ENCODE assay signal across 7 mouse cellular contexts in genomic region chr14:24826471-24827337, GRCm38 (mm10).
DNase-seq lines count a peak whose midpoint lies in the region; ATAC-seq and TF ChIP-seq lines count a peak whose summit lies in the region.

No protein-coding gene starts in this region.

- no peak for DNase-seq in stomach, postnatal 0 days (ENCODE audit: low spot score)
- DNase-seq in spleen, postnatal 10 days (ENCODE audit: low spot score in 2 of 2): no peak
- DNase-seq in c-Kit-positive CD71-positive TER-119-positive erythroid progenitor cells, embryonic 14.5 days (ENCODE audit: low spot score): no peak

- no peaks in the 10 kb centered on the region for H3K36me3 ChIP-seq in stomach, embryonic 14.5 days (ENCODE audit: control insufficient read depth, insufficient read depth, low read length)
- no peaks in the 10 kb centered on the region for H3K36me3 ChIP-seq in stomach, postnatal 0 days (ENCODE audit: control insufficient read depth, insufficient read depth, low read length)
- H3K36me3 ChIP-seq in forebrain, embryonic 16.5 days (ENCODE audit: control insufficient read depth, insufficient read depth): no peaks in the 10 kb centered on the region
- no peaks in the 10 kb centered on the region for H3K36me3 ChIP-seq in midbrain, embryonic 12.5 days

- no peak for TF ChIP-seq EP300 in stomach, postnatal 0 days (optimal IDR thresholded peaks at IDR 0.05)

- H3K9ac ChIP-seq in stomach, embryonic 14.5 days (replicated peaks; ENCODE audit: low read depth, low read length): no peak overlapping the region
- H3K9ac ChIP-seq in stomach, postnatal 0 days (ENCODE audit: low read length): no peak overlapping the region
- H3K9ac ChIP-seq in forebrain, embryonic 16.5 days (replicated peaks; ENCODE audit: low read depth, low read length): no peak overlapping the region; the same call in 1 of the 2 replicates
- no peak overlapping the region for H3K9ac ChIP-seq in midbrain, embryonic 12.5 days (replicated peaks)

- no peak for TF ChIP-seq CTCF in stomach, postnatal 0 days (IDR thresholded peaks at IDR 0.05; ENCODE audit: low read depth)

- H3K4me3 ChIP-seq in stomach, embryonic 14.5 days (ENCODE audit: low read depth, low read length): no peak overlapping the region
- no peak overlapping the region for H3K4me3 ChIP-seq in stomach, postnatal 0 days (ENCODE audit: low read depth, low read length)
- H3K4me3 ChIP-seq in forebrain, embryonic 16.5 days (replicated peaks; ENCODE audit: low read length): no peak overlapping the region
- H3K4me3 ChIP-seq in midbrain, embryonic 12.5 days: no peak overlapping the region

- no peaks in the 10 kb centered on the region for H3K27me3 ChIP-seq in stomach, embryonic 14.5 days (ENCODE audit: control insufficient read depth, insufficient read depth, low read length)
- H3K27me3 ChIP-seq in stomach, postnatal 0 days (ENCODE audit: control insufficient read depth, insufficient read depth, low read length): no peaks in the 10 kb centered on the region
- no peaks in the 10 kb centered on the region for H3K27me3 ChIP-seq in forebrain, embryonic 16.5 days (replicated peaks; ENCODE audit: control insufficient read depth, insufficient read depth, low read length)
- H3K27me3 ChIP-seq in midbrain, embryonic 12.5 days: 0 out of 2 replicates have a peak, but pooled peaks cover 8% of the 10 kb centered on the region

- WGBS in stomach, embryonic 14.5 days: 18% methylated on average over 13 of the region's 13 CpGs
- WGBS in stomach, postnatal 0 days: 31% methylated on average over 13 of the region's 13 CpGs
- 8% methylated on average over 13 of the region's 13 CpGs for WGBS in forebrain, embryonic 16.5 days
- 8% methylated on average over 13 of the region's 13 CpGs for WGBS in midbrain, embryonic 12.5 days

- H3K27ac ChIP-seq in stomach, embryonic 14.5 days (ENCODE audit: low read length): peak overlapping the region; percentile 80; the same call in 1 of the 2 replicates
- no peak overlapping the region for H3K27ac ChIP-seq in stomach, postnatal 0 days (replicated peaks)
- peak overlapping the region; percentile 81 for H3K27ac ChIP-seq in forebrain, embryonic 16.5 days (ENCODE audit: low read length)
- H3K27ac ChIP-seq in midbrain, embryonic 12.5 days (replicated peaks): peak overlapping the region; percentile 97

- peaks cover 27% of the 10 kb centered on the region for H3K4me1 ChIP-seq in stomach, embryonic 14.5 days (ENCODE audit: control insufficient read depth, insufficient read depth, low read length)
- H3K4me1 ChIP-seq in stomach, postnatal 0 days (replicated peaks; ENCODE audit: control insufficient read depth, insufficient read depth): peaks cover 4% of the 10 kb centered on the region; the same call in 1 of the 2 replicates
- H3K4me1 ChIP-seq in forebrain, embryonic 16.5 days (replicated peaks; ENCODE audit: control insufficient read depth, insufficient read depth, low read length): peaks cover 31% of the 10 kb centered on the region
- peaks cover 49% of the 10 kb centered on the region for H3K4me1 ChIP-seq in midbrain, embryonic 12.5 days

- H3K9me3 ChIP-seq in stomach, embryonic 14.5 days (ENCODE audit: control insufficient read depth, low read depth, low read length): no peaks in the 10 kb centered on the region
- no peaks in the 10 kb centered on the region for H3K9me3 ChIP-seq in stomach, postnatal 0 days (ENCODE audit: control insufficient read depth, low read length)
- no peaks in the 10 kb centered on the region for H3K9me3 ChIP-seq in forebrain, embryonic 16.5 days (ENCODE audit: control insufficient read depth, low read length)
- H3K9me3 ChIP-seq in midbrain, embryonic 12.5 days: no peaks in the 10 kb centered on the region

- H3K4me2 ChIP-seq in stomach, embryonic 14.5 days (replicated peaks; ENCODE audit: low read depth, low read length): no peak overlapping the region
- H3K4me2 ChIP-seq in stomach, postnatal 0 days (replicated peaks; ENCODE audit: low read depth): no peak overlapping the region
- H3K4me2 ChIP-seq in forebrain, embryonic 16.5 days (ENCODE audit: low read length): 0 out of 2 replicates have a peak overlapping the region, but pooled peaks have one; percentile 7
- H3K4me2 ChIP-seq in midbrain, embryonic 12.5 days (replicated peaks): peak overlapping the region; percentile 34

- no peak for ATAC-seq in stomach, embryonic 14.5 days (ENCODE audit: insufficient number of reproducible peaks, insufficient read depth, low FRiP score, low read depth)
- ATAC-seq in stomach, postnatal 0 days (ENCODE audit: low FRiP score, low TSS enrichment): no peak
- peak; percentile 39; the same call in 1 of the 2 replicates for ATAC-seq in forebrain, embryonic 16.5 days
- peak; percentile 61 for ATAC-seq in midbrain, embryonic 12.5 days (ENCODE audit: low FRiP score, low read depth)
- no peak for ATAC-seq in erythroid progenitor cell, adult 5-6 weeks (replicated peaks; ENCODE audit: low FRiP score, poor library complexity, severe bottlenecking)

Comparison
In these comparisons a context has a peak if more than half of its experiments do, and no peak if none do; other contexts are left out.
1. ATAC-seq: peak in forebrain, embryonic 16.5 days (single experiment) and midbrain, embryonic 12.5 days (single experiment); none in stomach, embryonic 14.5 days (single experiment), stomach, postnatal 0 days (single experiment) and erythroid progenitor cell, adult 5-6 weeks (single experiment).
2. H3K4me2 ChIP-seq: peak in forebrain, embryonic 16.5 days (single experiment) and midbrain, embryonic 12.5 days (single experiment); none in stomach, embryonic 14.5 days (single experiment) and stomach, postnatal 0 days (single experiment).